Mouse (Mus musculus) stomach, embryonic 16.5 days (tissue): ENCODE results near the gene Inpp5a. TPM values are rescaled to one million over a fixed set of nuclear protein-coding genes. Genes with fewer than 3 reads are reported as not detected.

Experiments used
- ATAC-seq: fragments of 200-750 bp; cut with Nextera tagmentation; 2 replicates; pipeline ENCODE4 v1.8.0; 2017; ENCODE audit warnings: moderate number of reproducible peaks, moderate TSS enrichment; ENCODE audit not compliant: insufficient read depth, low FRiP score
- H3K27ac ChIP-seq: fragments of 300-500 bp; sonication (generic); 2 replicates; pipeline ENCODE4 v1.5.1; 2014; ENCODE audit warnings: low read length
- H3K27me3 ChIP-seq: fragments of 300-500 bp; sonication (generic); 2 replicates; pipeline ENCODE4 v1.6.1; 2014; ENCODE audit warnings: low read length, control low read depth, mixed read lengths; ENCODE audit not compliant: control insufficient read depth, insufficient read depth
- H3K36me3 ChIP-seq: fragments of 300-500 bp; sonication (generic); 2 replicates; pipeline ENCODE4 v1.6.1; 2014; ENCODE audit warnings: low read length; ENCODE audit not compliant: control insufficient read depth, insufficient read depth
- H3K4me1 ChIP-seq: fragments of 300-500 bp; sonication (generic); 2 replicates; pipeline ENCODE4 v1.6.1; 2014; ENCODE audit warnings: low read length, control low read depth, mixed read lengths; ENCODE audit not compliant: control insufficient read depth, insufficient read depth
- H3K4me2 ChIP-seq: fragments of 300-500 bp; sonication (generic); 2 replicates; pipeline ENCODE4 v1.6.1; 2014; ENCODE audit warnings: low read depth, low read length, mixed read lengths
- H3K4me3 ChIP-seq: fragments of 300-500 bp; sonication (generic); replicated peaks from 2 replicates; pipeline ENCODE4 v1.5.1; 2014; ENCODE audit warnings: mild to moderate bottlenecking, low read length
- H3K9ac ChIP-seq: fragments of 300-500 bp; sonication (generic); 2 replicates; pipeline ENCODE4 v1.6.1; 2014; ENCODE audit warnings: low read length
- H3K9me3 ChIP-seq: fragments of 300-500 bp; sonication (generic); replicated peaks from 2 replicates; pipeline ENCODE4 v1.6.1; 2016; ENCODE audit warnings: low read length, control low read depth; ENCODE audit not compliant: control insufficient read depth
- WGBS: fragments of 180-500 bp; shearing (Covaris S2); extraction: QIAGEN DNeasy Blood & Tissue Kit; methylation state at CpG from one replicate; pipeline ENCODE4 v1.1.7; 2014; 5-methylcytosine and 5-hydroxymethylcytosine counted together
- polyA plus RNA-seq: library from polyadenylated mRNA; unstranded; fragments of >200 nt; fragmentation: Nextera tagmentation; extraction: Ambion mirVana; gene quantifications from 2 replicates; pipeline ENCODE4 v1.2.1, GENCODE M21; 2015

The Inpp5a gene
- polyA plus RNA-seq, 1 experiment from 2014 or later, result 21.3 TPM

DNA sequence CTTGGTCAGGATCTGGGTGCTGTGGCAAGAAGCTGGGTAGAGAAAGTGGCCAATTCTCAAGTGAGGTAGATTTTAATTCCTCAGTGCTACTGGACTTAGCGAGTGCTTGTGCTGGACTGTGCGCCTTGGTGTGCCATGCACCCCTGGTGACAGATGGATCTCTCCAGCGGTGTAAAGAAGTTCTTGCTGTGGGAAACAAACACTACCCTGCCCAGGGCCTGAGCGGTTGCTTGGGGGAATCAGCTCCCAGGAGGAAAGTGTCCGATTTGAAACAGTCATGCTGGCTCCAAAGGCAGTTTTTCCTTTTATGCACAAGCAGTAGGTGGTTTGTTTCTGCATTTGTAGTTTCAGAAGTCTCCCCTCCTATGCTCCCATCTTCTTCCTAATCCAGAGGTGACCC lies 2.8 kb downstream of the Inpp5a start:
- Histone ChIP-seq H3K9me3 (no peaks in the 10 kb centered on the region), H3K36me3 (no peaks in the 10 kb centered on the region), H3K4me3 (peak overlapping the region; percentile 21), H3K4me1 (peaks cover 58% of the 10 kb centered on the region), H3K9ac (peak overlapping the region; percentile 51; the same call in 1 of the 2 replicates), H3K27me3 (no peaks in the 10 kb centered on the region), H3K4me2 (peak overlapping the region; percentile 70), H3K27ac (peak overlapping the region; percentile 38)
- ATAC-seq, result no peak
- 57% methylated on average over 5 of the region's 5 CpGs for WGBS

DNA sequence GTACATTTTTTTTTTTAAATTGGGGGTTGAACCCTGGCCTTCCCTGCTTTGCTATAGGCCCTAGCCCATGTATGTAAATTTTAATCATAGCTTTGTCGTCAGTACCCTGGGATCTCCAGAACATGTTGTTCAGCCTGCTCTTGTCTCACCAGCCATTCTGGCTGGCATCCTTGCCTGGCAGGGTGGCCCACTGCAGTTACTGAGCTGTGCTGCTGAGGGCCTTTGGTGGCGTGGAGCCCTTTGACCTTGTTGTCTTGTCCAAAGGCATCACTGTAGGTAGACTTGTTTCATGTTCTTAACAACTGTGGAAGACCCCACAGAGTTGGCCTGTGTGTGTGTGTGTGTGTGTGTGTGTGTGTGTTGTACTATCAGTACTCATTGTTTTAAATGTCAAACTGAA lies 3.2 kb downstream of the Inpp5a start:
- Histone ChIP-seq H3K4me3 (no peak overlapping the region), H3K9me3 (no peaks in the 10 kb centered on the region), H3K27me3 (no peaks in the 10 kb centered on the region), H3K27ac (no peak overlapping the region), H3K9ac (no peak overlapping the region), H3K36me3 (no peaks in the 10 kb centered on the region), H3K4me1 (peaks cover 58% of the 10 kb centered on the region), H3K4me2 (peak overlapping the region; percentile 70)
- ATAC-seq, result no peak
- WGBS, result 73% methylated on average over 2 of the region's 2 CpGs

DNA sequence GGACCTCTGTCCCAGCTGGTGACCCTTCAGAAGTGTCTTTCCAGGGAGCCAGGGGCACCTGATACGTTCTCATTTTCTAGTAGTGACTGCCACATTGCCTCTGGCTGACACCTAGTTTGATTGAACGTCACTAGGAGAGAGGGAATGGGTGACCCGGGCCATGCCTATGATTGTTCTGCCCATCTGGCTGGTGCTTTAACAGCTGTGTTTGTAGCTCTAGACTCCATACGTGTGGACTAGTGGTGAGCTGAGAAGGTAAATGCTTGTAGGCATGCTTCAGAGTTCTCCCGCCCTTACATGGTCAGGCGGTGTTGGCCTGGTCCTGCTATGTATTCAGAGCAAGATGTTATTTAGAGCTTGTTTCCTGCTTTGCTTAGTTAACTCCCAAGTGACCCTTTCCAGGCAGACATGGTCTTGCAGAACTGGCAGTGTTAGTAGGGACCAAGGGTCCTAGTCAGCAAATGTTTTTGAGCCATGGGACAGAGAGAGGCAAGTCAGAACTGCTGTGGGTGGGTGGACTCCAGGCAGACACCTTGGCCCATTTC lies 3.9 kb downstream of the Inpp5a start:
- Histone ChIP-seq H3K4me3 (no peak overlapping the region), H3K27me3 (no peaks in the 10 kb centered on the region), H3K36me3 (no peaks in the 10 kb centered on the region), H3K4me2 (peak overlapping the region; percentile 20; the same call in 1 of the 2 replicates), H3K27ac (peak overlapping the region; percentile 56), H3K9ac (no peak overlapping the region; the same call in 1 of the 2 replicates), H3K4me1 (peaks cover 62% of the 10 kb centered on the region), H3K9me3 (no peaks in the 10 kb centered on the region)
- WGBS, result 53% methylated on average over 6 of the region's 6 CpGs
- no peak for ATAC-seq

DNA sequence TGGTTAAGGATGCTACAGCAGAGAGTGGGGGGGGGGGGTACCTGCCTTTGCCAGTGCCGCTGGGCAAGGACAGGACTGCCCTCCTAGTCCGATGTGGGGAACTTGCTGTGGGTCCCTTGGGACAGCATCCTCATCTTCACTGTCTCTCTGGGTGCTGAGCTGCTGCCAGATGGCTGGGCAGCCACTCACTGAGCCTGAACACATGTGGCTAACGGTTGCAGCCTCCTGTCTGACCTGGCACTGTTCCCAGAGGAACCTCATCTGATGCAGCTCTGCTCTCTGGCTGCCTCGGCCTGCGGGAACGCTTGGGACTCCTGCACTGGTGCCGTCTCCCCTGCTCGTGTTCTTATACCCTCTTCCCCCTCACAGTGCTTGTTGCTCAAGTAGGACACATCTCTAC lies 8.6 kb downstream of the Inpp5a start:
- H3K4me1 ChIP-seq, result peaks cover 67% of the 10 kb centered on the region

DNA sequence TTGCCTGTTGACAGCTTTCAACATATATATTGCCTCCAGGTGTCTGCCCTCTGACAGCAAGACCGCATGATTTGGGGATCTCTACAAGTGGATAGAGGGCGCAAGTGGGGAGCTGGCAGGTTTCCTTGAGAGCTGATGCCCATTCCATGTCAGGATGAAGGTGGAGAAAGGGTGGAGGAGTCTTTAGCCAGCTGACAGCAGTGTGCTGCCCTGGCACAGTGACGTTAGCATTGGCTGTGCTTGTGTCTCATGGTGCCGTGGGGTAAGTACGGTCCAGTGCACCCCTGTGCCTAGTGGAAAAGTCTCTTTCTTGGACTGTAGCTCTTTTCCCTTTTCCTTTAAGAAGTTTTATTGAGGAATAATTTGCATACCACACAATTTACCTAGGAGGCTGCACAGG lies 9.2 kb downstream of the Inpp5a start:
- no peak overlapping the region for H3K9ac ChIP-seq
- no peaks in the 10 kb centered on the region for H3K36me3 ChIP-seq
- WGBS, result 70% methylated on average over 5 of the region's 5 CpGs
- no peak overlapping the region for H3K4me2 ChIP-seq
- no peak overlapping the region for H3K4me3 ChIP-seq
- peaks cover 63% of the 10 kb centered on the region for H3K4me1 ChIP-seq
- no peaks in the 10 kb centered on the region for H3K9me3 ChIP-seq
- H3K27me3 ChIP-seq, result no peaks in the 10 kb centered on the region
- ATAC-seq, result no peak
- H3K27ac ChIP-seq, result peak overlapping the region; percentile 76

More for the DNA sequence above, 8.6 kb downstream of the Inpp5a start:
- 44% methylated on average over 8 of the region's 8 CpGs for WGBS
- Histone ChIP-seq H3K27me3 (no peaks in the 10 kb centered on the region), H3K9me3 (no peaks in the 10 kb centered on the region), H3K4me2 (no peak overlapping the region), H3K36me3 (no peaks in the 10 kb centered on the region), H3K4me3 (no peak overlapping the region), H3K27ac (peak overlapping the region; percentile 76; the same call in 1 of the 2 replicates), H3K9ac (peak overlapping the region; percentile 1; the same call in 1 of the 2 replicates)
- ATAC-seq, result peak; percentile 49; the same call in 1 of the 2 replicates

DNA sequence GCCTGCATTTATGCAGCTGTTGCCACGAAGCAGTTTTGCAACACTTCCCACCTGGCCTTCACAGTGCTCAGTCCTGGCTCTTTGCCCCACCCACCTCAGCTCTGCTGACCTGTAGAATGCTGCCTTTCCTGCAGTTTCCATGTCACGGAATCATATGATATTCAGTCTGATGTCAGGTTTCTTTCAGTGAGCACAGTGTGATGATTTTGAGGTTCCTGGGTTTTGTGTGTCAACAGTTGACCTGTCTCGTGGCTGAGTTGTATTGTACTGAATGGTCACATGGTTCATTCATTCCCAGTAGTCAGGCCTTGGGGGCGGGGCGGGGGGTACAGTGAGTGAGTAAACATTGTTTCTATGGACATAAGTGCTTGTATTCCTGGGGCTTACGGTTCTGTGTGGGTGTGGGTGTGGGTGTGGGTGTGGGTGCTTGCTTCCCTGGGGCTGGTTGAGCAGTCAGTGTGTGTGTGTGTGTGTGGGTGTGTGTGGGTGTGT lies 9.7 kb downstream of the Inpp5a start:
- H3K27ac ChIP-seq, result peak overlapping the region; percentile 76

DNA sequence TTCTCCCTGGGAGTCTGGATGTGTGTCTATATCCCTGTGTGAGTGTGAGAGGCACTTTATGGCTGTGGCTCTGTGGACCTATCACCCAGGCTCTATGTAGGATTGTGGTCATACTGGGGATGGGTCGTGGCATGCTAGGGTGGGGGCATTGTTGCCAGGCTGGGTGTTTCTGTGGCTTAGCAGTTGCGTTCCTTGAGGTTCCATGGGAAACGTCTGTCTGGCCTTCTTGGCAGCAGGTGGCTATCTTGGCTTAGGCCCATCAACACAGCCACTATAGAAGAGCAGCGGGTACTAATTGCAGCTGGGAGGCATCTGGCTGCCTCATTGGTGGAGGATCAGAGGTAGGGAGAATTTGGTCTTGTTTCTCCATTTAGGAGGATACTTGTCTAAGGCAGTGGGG lies 10.7 kb downstream of the Inpp5a start:
- no peaks in the 10 kb centered on the region for H3K27me3 ChIP-seq
- peaks cover 54% of the 10 kb centered on the region for H3K4me1 ChIP-seq
- no peak overlapping the region for H3K4me3 ChIP-seq
- no peak for ATAC-seq
- no peak overlapping the region for H3K9ac ChIP-seq
- H3K9me3 ChIP-seq, result no peaks in the 10 kb centered on the region
- no peak overlapping the region for H3K4me2 ChIP-seq
- H3K27ac ChIP-seq, result no peak overlapping the region; the same call in 1 of the 2 replicates
- WGBS, result 77% methylated on average over 4 of the region's 4 CpGs
- no peaks in the 10 kb centered on the region for H3K36me3 ChIP-seq

More for the DNA sequence above, 9.7 kb downstream of the Inpp5a start:
- no peaks in the 10 kb centered on the region for H3K27me3 ChIP-seq
- 51% methylated on average over 6 of the region's 6 CpGs for WGBS
- H3K4me2 ChIP-seq, result no peak overlapping the region
- no peaks in the 10 kb centered on the region for H3K9me3 ChIP-seq
- peak; percentile 87 for ATAC-seq
- H3K4me1 ChIP-seq, result peaks cover 61% of the 10 kb centered on the region
- H3K9ac ChIP-seq, result no peak overlapping the region
- no peaks in the 10 kb centered on the region for H3K36me3 ChIP-seq
- no peak overlapping the region for H3K4me3 ChIP-seq

DNA sequence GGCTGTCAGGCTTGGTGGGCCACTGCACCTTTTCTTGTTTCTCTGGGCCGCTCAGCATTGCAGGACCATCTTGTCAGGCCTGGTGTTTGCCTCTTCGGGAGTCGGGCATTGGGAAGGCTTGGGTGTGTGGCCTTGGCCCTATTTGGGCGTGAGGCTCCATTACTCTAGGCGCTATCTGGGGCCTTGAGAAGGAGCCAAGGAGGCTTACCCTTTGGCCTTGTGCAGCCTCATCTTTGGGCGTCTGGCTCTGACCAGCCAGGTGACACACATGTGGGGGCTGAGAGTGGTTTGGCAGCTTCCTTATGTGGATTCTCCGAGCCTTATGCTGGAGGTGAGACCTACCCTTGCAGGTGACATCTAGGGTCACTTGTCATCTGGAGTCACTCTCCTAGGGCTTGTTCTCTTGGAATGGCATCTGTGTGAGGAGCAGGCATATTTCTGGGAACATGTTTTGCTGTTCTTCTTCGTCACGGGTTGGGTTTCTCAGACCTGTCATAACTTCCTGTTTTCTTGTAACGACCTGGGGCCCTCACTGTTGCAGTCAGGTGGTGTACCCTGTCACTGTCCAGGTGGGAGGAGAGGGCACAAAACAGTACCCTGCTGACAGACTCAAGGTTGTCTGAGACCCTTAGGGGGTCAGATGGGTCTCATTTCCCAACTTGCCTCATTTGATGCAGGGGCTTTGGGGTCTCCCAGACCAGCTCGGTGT lies 11.2 kb downstream of the Inpp5a start:
- Histone ChIP-seq H3K36me3 (no peaks in the 10 kb centered on the region), H3K27ac (no peak overlapping the region), H3K4me3 (no peak overlapping the region), H3K27me3 (no peaks in the 10 kb centered on the region), H3K4me1 (peaks cover 49% of the 10 kb centered on the region), H3K9me3 (no peaks in the 10 kb centered on the region), H3K9ac (no peak overlapping the region), H3K4me2 (no peak overlapping the region)
- 80% methylated on average over 11 of the region's 11 CpGs for WGBS
- ATAC-seq, result no peak

DNA sequence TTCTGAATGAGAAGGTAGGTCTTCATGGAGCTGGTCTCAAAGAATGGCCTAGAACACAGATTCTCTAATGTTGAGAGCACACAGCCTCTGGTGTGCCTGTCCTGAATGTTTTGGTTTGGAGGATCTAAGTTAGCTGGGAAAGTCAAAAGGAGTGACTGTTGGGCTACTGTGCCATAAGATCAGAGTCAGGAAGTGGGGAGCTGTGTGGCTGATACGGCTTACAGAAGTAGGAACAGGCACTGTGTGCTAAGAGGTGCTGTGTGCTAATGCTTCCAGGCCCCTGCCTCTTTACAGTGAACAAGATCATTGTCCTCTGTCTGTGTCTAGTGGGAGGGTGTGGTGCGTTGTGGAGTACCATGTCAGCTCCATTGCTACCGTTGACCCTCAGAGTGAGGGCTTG lies 12.0 kb downstream of the Inpp5a start:
- 89% methylated on average over 3 of the region's 3 CpGs for WGBS
- H3K27ac ChIP-seq, result no peak overlapping the region
- no peak overlapping the region for H3K4me2 ChIP-seq
- no peak overlapping the region for H3K9ac ChIP-seq
- H3K4me3 ChIP-seq, result no peak overlapping the region
- no peaks in the 10 kb centered on the region for H3K36me3 ChIP-seq
- H3K4me1 ChIP-seq, result peaks cover 45% of the 10 kb centered on the region
- no peaks in the 10 kb centered on the region for H3K27me3 ChIP-seq
- H3K9me3 ChIP-seq, result no peaks in the 10 kb centered on the region
- ATAC-seq, result no peak
